Mouse (Mus musculus) olfactory bulb, adult 2 months (tissue): Measurements from ENCODE around the gene Nt5c2.

Experiments
- CTCF ChIP-seq: fragments of 200-500 bp; IDR thresholded peaks from 2 replicates; pipeline ENCODE4 v1.5.1; 2012; ENCODE audit warnings: low read depth, mild to moderate bottlenecking, low read length, moderate library complexity; ENCODE audit not compliant: insufficient read depth
- POLR2A ChIP-seq: fragments of 200-500 bp; IDR thresholded peaks from 2 replicates; pipeline ENCODE4 v1.6.1; 2012; ENCODE audit warnings: mild to moderate bottlenecking, low read depth, low read length, moderate library complexity; ENCODE audit not compliant: insufficient read depth

GRCm38 (mm10) chr19:46975997-46976396 lies 39.0 kb downstream of the Nt5c2 start:
- no peak for TF ChIP-seq CTCF
- no peak for TF ChIP-seq POLR2A
